Mouse (Mus musculus): Measurements from ENCODE around the gene Panx1.
A peak's percentile ranks its signal among the peaks of the same experiment; 100 is the strongest.

Gene Panx1

GRCm38 (mm10) chr9:15041556-15041955, 3.7 kb downstream of the Panx1 start:
- peaks cover 23% of the 10 kb centered on the region for H3K27me3 ChIP-seq (ENCODE audit: insufficient read depth, low read length)
- TF ChIP-seq NANOG (IDR thresholded peaks at IDR 0.05; ENCODE audit: borderline replicate concordance, low read length) (no peak), POU5F1 (IDR thresholded peaks at IDR 0.05; ENCODE audit: borderline replicate concordance, low read length) (no peak), CTCF (conservative IDR thresholded peaks at IDR 0.05; ENCODE audit: low read length) (no peak)
- H3K4me3 ChIP-seq (replicated peaks; ENCODE audit: low read length): peak overlapping the region; percentile 32
- no peaks in the 10 kb centered on the region for H3K36me3 ChIP-seq (ENCODE audit: insufficient read depth, low read length)
- H3K9me3 ChIP-seq (ENCODE audit: low read length): peaks cover 6% of the 10 kb centered on the region; the same call in 1 of the 2 replicates
- H3K4me1 ChIP-seq (replicated peaks; ENCODE audit: low read depth, low read length): peaks cover 50% of the 10 kb centered on the region

GRCm38 (mm10) chr9:15039848-15040247, 5.4 kb downstream of the Panx1 start:
- peaks cover 42% of the 10 kb centered on the region for H3K4me1 ChIP-seq (replicated peaks; ENCODE audit: low read depth, low read length)
- H3K36me3 ChIP-seq (ENCODE audit: insufficient read depth, low read length): no peaks in the 10 kb centered on the region
- peaks cover 6% of the 10 kb centered on the region; the same call in 1 of the 2 replicates for H3K9me3 ChIP-seq (ENCODE audit: low read length)
- peaks cover 14% of the 10 kb centered on the region for H3K27me3 ChIP-seq (ENCODE audit: insufficient read depth, low read length)
- no peak overlapping the region for H3K4me3 ChIP-seq (replicated peaks; ENCODE audit: low read length)
- no peak for TF ChIP-seq CTCF (conservative IDR thresholded peaks at IDR 0.05; ENCODE audit: low read length)
- no peak for TF ChIP-seq NANOG (IDR thresholded peaks at IDR 0.05; ENCODE audit: borderline replicate concordance, low read length)
- no peak for TF ChIP-seq POU5F1 (IDR thresholded peaks at IDR 0.05; ENCODE audit: borderline replicate concordance, low read length)

- no peaks in the 10 kb centered on the region for H3K36me3 ChIP-seq (ENCODE audit: insufficient read depth, low read length)
- H3K4me1 ChIP-seq (replicated peaks; ENCODE audit: low read depth, low read length): peaks cover 37% of the 10 kb centered on the region
- no peak overlapping the region for H3K4me3 ChIP-seq (replicated peaks; ENCODE audit: low read length)
- H3K27me3 ChIP-seq (ENCODE audit: insufficient read depth, low read length): no peaks in the 10 kb centered on the region
- TF ChIP-seq CTCF (conservative IDR thresholded peaks at IDR 0.05; ENCODE audit: low read length): no peak
- no peak for TF ChIP-seq POU5F1 (IDR thresholded peaks at IDR 0.05; ENCODE audit: borderline replicate concordance, low read length)
- no peak for TF ChIP-seq NANOG (IDR thresholded peaks at IDR 0.05; ENCODE audit: borderline replicate concordance, low read length)
- peaks cover 6% of the 10 kb centered on the region; the same call in 1 of the 2 replicates for H3K9me3 ChIP-seq (ENCODE audit: low read length)
Observed at GRCm38 (mm10) chr9:15037704-15038103, 7.6 kb downstream of the Panx1 start.

GRCm38 (mm10) chr9:15037237-15037636, 8.0 kb downstream of the Panx1 start:
- Histone ChIP-seq H3K4me3 (replicated peaks; ENCODE audit: low read length) (no peak overlapping the region), H3K27me3 (ENCODE audit: insufficient read depth, low read length) (no peaks in the 10 kb centered on the region), H3K4me1 (replicated peaks; ENCODE audit: low read depth, low read length) (peaks cover 36% of the 10 kb centered on the region), H3K9me3 (ENCODE audit: low read length) (peaks cover 6% of the 10 kb centered on the region; the same call in 1 of the 2 replicates), H3K36me3 (ENCODE audit: insufficient read depth, low read length) (no peaks in the 10 kb centered on the region)
- no peak for TF ChIP-seq NANOG (IDR thresholded peaks at IDR 0.05; ENCODE audit: borderline replicate concordance, low read length)
- TF ChIP-seq POU5F1 (IDR thresholded peaks at IDR 0.05; ENCODE audit: borderline replicate concordance, low read length): no peak
- no peak for TF ChIP-seq CTCF (conservative IDR thresholded peaks at IDR 0.05; ENCODE audit: low read length)

GRCm38 (mm10) chr9:15036807-15037206, 8.5 kb downstream of the Panx1 start:
- H3K4me3 ChIP-seq (replicated peaks; ENCODE audit: low read length): no peak overlapping the region
- no peaks in the 10 kb centered on the region for H3K27me3 ChIP-seq (ENCODE audit: insufficient read depth, low read length)
- no peak for TF ChIP-seq CTCF (conservative IDR thresholded peaks at IDR 0.05; ENCODE audit: low read length)
- no peak for TF ChIP-seq NANOG (IDR thresholded peaks at IDR 0.05; ENCODE audit: borderline replicate concordance, low read length)
- TF ChIP-seq POU5F1 (IDR thresholded peaks at IDR 0.05; ENCODE audit: borderline replicate concordance, low read length): no peak
- peaks cover 1% of the 10 kb centered on the region for H3K36me3 ChIP-seq (ENCODE audit: insufficient read depth, low read length)
- peaks cover 33% of the 10 kb centered on the region for H3K4me1 ChIP-seq (replicated peaks; ENCODE audit: low read depth, low read length)
- H3K9me3 ChIP-seq (ENCODE audit: low read length): peaks cover 7% of the 10 kb centered on the region; the same call in 1 of the 2 replicates

- H3K27me3 ChIP-seq (ENCODE audit: insufficient read depth, low read length): no peaks in the 10 kb centered on the region
- H3K36me3 ChIP-seq (ENCODE audit: insufficient read depth, low read length): peaks cover 5% of the 10 kb centered on the region
- TF ChIP-seq CTCF (conservative IDR thresholded peaks at IDR 0.05; ENCODE audit: low read length) (no peak), NANOG (IDR thresholded peaks at IDR 0.05; ENCODE audit: borderline replicate concordance, low read length) (no peak), POU5F1 (IDR thresholded peaks at IDR 0.05; ENCODE audit: borderline replicate concordance, low read length) (no peak)
- no peak overlapping the region for H3K4me3 ChIP-seq (replicated peaks; ENCODE audit: low read length)
- H3K4me1 ChIP-seq (replicated peaks; ENCODE audit: low read depth, low read length): peaks cover 29% of the 10 kb centered on the region
- H3K9me3 ChIP-seq (ENCODE audit: low read length): peaks cover 11% of the 10 kb centered on the region; the same call in 1 of the 2 replicates
Observed at GRCm38 (mm10) chr9:15036405-15036804, 8.9 kb downstream of the Panx1 start.

- peaks cover 13% of the 10 kb centered on the region for H3K9me3 ChIP-seq (ENCODE audit: low read length)
- peaks cover 24% of the 10 kb centered on the region for H3K4me1 ChIP-seq (replicated peaks; ENCODE audit: low read depth, low read length)
- TF ChIP-seq POU5F1 (IDR thresholded peaks at IDR 0.05; ENCODE audit: borderline replicate concordance, low read length) (no peak), NANOG (IDR thresholded peaks at IDR 0.05; ENCODE audit: borderline replicate concordance, low read length) (no peak), CTCF (conservative IDR thresholded peaks at IDR 0.05; ENCODE audit: low read length) (no peak)
- no peak overlapping the region for H3K4me3 ChIP-seq (replicated peaks; ENCODE audit: low read length)
- peaks cover 8% of the 10 kb centered on the region for H3K36me3 ChIP-seq (ENCODE audit: insufficient read depth, low read length)
- no peaks in the 10 kb centered on the region for H3K27me3 ChIP-seq (ENCODE audit: insufficient read depth, low read length)
Observed at GRCm38 (mm10) chr9:15035979-15036378, 9.3 kb downstream of the Panx1 start.

- Histone ChIP-seq H3K9me3 (ENCODE audit: low read length) (peaks cover 26% of the 10 kb centered on the region), H3K4me1 (replicated peaks; ENCODE audit: low read depth, low read length) (peaks cover 20% of the 10 kb centered on the region), H3K36me3 (ENCODE audit: insufficient read depth, low read length) (peaks cover 15% of the 10 kb centered on the region), H3K27me3 (ENCODE audit: insufficient read depth, low read length) (no peaks in the 10 kb centered on the region), H3K4me3 (replicated peaks; ENCODE audit: low read length) (no peak overlapping the region)
- TF ChIP-seq CTCF (conservative IDR thresholded peaks at IDR 0.05; ENCODE audit: low read length): no peak
- TF ChIP-seq POU5F1 (IDR thresholded peaks at IDR 0.05; ENCODE audit: borderline replicate concordance, low read length): no peak
- no peak for TF ChIP-seq NANOG (IDR thresholded peaks at IDR 0.05; ENCODE audit: borderline replicate concordance, low read length)
Observed at GRCm38 (mm10) chr9:15034546-15035273, 10.6 kb downstream of the Panx1 start.

All from E14TG2a.4 (cell line).